Mouse (Mus musculus): ENCODE data around the gene Rac2.
A peak's percentile ranks its signal among the peaks of the same experiment; 100 is the strongest.

Rac2 gene

GRCm38 (mm10) chr15:78588900-78589299, 16.3 kb upstream of the Rac2 start:
- no peak for DNase-seq (ENCODE audit: low read depth, low spot score)

GRCm38 (mm10) chr15:78588049-78588448, 15.5 kb upstream of the Rac2 start:
- DNase-seq (ENCODE audit: low read depth, low spot score): no peak

GRCm38 (mm10) chr15:78587050-78587994, 14.7 kb upstream of the Rac2 start:
- peak; percentile 57 for DNase-seq (ENCODE audit: low read depth, low spot score)

- no peak for DNase-seq (ENCODE audit: low read depth, low spot score)
Observed at GRCm38 (mm10) chr15:78585404-78585803, 12.8 kb upstream of the Rac2 start.

GRCm38 (mm10) chr15:78583352-78583751, 10.8 kb upstream of the Rac2 start:
- DNase-seq (ENCODE audit: low read depth, low spot score): no peak

GRCm38 (mm10) chr15:78576284-78576810, 3.8 kb upstream of the Rac2 start:
- no peak for DNase-seq (ENCODE audit: low read depth, low spot score)

- no peak for DNase-seq (ENCODE audit: low read depth, low spot score)
Observed at GRCm38 (mm10) chr15:78572270-78572600, 348 bp downstream of the Rac2 start.

GRCm38 (mm10) chr15:78571554-78572269, 871 bp downstream of the Rac2 start:
- no peak for DNase-seq (ENCODE audit: low read depth, low spot score)

GRCm38 (mm10) chr15:78570170-78570569, 2.4 kb downstream of the Rac2 start:
- no peak for DNase-seq (ENCODE audit: low read depth, low spot score)

GRCm38 (mm10) chr15:78567608-78568120, 4.9 kb downstream of the Rac2 start:
- DNase-seq (ENCODE audit: low read depth, low spot score): no peak

- no peak for DNase-seq (ENCODE audit: low read depth, low spot score)
Observed at GRCm38 (mm10) chr15:78564764-78565435, 7.7 kb downstream of the Rac2 start.

- DNase-seq (ENCODE audit: low read depth, low spot score): no peak
Observed at GRCm38 (mm10) chr15:78563937-78564336, 8.6 kb downstream of the Rac2 start.

GRCm38 (mm10) chr15:78563344-78563743, 9.2 kb downstream of the Rac2 start:
- DNase-seq (ENCODE audit: low read depth, low spot score): no peak

GRCm38 (mm10) chr15:78559141-78559979, 13.2 kb downstream of the Rac2 start:
- no peak for DNase-seq (ENCODE audit: low read depth, low spot score)

- DNase-seq (ENCODE audit: low read depth, low spot score): no peak
Observed at GRCm38 (mm10) chr15:78557693-78558535, 14.7 kb downstream of the Rac2 start.

GRCm38 (mm10) chr15:78554545-78555313, 17.9 kb downstream of the Rac2 start:
- DNase-seq (ENCODE audit: low read depth, low spot score): no peak

GRCm38 (mm10) chr15:78549189-78549734, 23.3 kb downstream of the Rac2 start:
- DNase-seq (ENCODE audit: low read depth, low spot score): no peak

GRCm38 (mm10) chr15:78548711-78549110, 23.9 kb downstream of the Rac2 start:
- DNase-seq (ENCODE audit: low read depth, low spot score): no peak

- DNase-seq (ENCODE audit: low read depth, low spot score): no peak
Observed at GRCm38 (mm10) chr15:78548336-78548665, 24.3 kb downstream of the Rac2 start.
